Mouse (Mus musculus): Measurements from ENCODE around the gene Exd1. TPM values are rescaled to one million over a fixed set of nuclear protein-coding genes. Genes with fewer than 3 reads are reported as not detected.

Gene Exd1
- 1 to 10 TPM in 1 of 2 experiments, under 1 TPM in 1; 0.95 to 1.3 TPM for total RNA-seq (2021)
- long read RNA-seq, experiment 1, partial matches to known transcripts = 1 of 1 reads
- long read RNA-seq, experiment 1, other reads (novel, unspliced or antisense) = 0 of 1 reads
- long read RNA-seq, experiment 2 = 0 reads

GRCm38 (mm10) chr2:119547522-119548370 is at the start of gene Exd1, which contains the start of gene Chp1:
Exd1 (minus strand) TSS chr2:119547627.
Chp1 (plus strand) TSS chr2:119547697.
- DNase-seq (ENCODE audit: low spot score in 2 of 2) = peak; percentile 98 to 99
- intact Hi-C loops (cut with DNase I) = loop anchor here (2.0 to 10.0 kb wide), 2 partner anchors 47 to 117 kb away; partner anchors contain the start of gene Ndufaf1

DNA sequence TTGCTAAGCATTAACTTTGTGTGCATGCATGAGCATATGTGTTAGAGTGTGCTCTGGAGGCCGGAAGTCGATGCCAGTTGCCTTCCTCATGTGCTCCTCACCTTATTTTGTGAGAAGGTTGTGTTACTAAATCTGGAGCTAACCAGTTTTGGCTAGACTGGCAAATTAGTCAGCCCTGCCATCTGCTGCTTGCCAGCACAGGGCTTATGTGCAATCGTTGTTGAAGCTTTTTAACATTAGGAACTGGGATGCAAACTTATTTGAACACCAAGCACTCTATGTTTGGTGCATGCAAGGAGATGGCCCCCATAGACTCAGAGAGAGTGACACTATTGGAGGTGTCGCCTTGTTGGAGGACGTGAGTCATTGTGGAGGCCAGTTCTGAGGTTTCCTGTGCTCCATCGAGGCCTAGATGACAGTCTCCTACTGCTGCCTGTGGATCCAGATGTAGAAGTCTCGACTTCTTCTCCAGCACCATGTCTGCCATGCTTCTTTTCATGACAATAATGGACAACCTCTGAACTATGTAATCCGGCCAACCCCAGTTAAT is 49.4 kb upstream of the Exd1 start:
- DNase-seq (ENCODE audit: low spot score in 2 of 2) = peak in 1 of 2 experiments; percentile 18
- intact Hi-C loops (cut with DNase I) = no loop called here

GRCm38 (mm10) chr2:119595308-119595707 is 47.9 kb upstream of the Exd1 start:
- intact Hi-C loops (cut with DNase I) = loop anchor here (2.0 kb wide), 1 partner anchor 49 kb away; the partner anchor contains the start of genes Chp1 and Exd1
- DNase-seq (ENCODE audit: low spot score in 2 of 2) = no peak

DNA sequence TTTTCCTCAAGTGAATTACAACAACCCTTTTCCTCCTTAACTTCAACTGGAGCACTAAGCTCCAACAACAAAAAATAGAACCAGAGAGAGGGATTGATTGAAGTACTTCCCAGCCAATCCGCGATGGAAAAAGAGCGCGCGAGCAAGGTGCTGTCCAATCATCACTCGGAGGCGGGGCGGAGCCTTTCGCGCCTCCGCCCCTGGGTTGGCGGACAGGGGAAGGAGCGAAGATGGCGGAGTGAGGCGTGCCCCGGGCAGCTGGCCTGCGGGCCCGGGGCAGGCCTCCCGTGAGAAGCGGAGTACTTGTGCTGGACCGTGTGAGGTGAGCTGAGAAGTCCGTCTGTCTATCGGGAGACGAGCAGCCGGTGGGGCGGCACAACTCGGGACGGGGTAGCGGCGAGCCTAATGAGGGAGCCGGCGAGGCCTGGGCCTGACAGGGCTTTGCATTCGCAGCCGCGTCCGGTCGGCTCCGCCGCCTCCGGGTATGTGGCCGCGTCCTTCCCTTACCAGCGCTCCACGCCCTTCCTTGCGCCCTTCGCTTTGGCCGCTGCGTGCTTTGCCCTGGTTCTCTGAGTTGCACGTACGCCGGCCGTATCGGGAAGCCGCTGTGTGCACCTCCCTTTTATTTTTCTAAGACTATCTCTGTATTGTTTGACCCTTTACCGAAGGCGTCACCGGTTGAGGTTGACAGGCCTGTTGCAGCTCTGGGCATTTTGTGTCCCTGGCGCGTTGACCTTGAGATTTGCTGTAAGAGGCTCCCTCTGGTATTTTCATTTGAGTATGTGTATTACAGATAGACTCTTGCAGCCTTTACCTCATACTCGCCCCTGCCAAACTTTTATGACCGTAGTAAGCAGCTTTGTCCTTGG is 46.9 kb upstream of the Exd1 start:
- intact Hi-C loops (cut with DNase I) = loop anchor here (2.0 kb wide), 1 partner anchor 48 kb away; the partner anchor contains the start of genes Chp1 and Exd1
- peak; percentile 98 to 99 for DNase-seq (ENCODE audit: low spot score in 2 of 2)

DNA sequence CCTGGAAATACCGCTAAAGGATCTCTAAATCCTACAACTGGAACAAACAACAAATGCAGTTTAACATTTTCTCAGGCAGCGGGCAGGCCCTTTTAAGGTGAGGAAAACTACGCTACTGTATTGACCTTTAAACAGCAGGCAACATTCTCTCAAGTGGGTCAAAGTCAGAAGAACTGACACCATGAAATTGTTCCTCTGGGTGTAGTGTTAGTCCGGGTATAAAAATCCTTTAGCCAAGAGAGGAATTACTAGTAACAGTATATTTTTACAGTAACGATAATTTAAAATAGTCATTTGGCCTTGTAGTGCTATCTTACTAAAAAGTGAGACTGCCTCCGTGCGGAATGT is 46.3 kb upstream of the Exd1 start:
- DNase-seq (ENCODE audit: low spot score in 2 of 2) = no peak
- intact Hi-C loops (cut with DNase I) = loop anchor here (2.0 kb wide), 1 partner anchor 47 kb away; the partner anchor contains the start of genes Chp1 and Exd1

DNA sequence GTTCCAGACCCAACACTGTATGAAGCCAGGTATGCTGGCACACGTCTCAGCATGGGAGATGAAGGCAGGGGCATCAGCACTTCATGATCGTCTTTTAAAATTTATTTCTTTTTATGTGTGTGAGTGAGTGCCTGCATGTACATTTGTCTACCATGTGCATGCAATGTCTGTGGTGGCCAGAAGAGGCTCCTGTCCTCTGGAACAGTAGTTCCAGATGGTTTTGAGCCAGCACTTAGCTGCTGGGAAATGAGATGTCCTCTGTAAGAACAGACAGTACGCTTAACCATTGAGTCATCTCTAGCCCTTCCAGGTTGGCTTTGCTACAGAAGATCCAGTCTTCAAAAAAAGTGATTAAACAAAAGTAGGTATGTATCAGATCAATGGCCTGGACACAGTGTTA is 43.8 kb upstream of the Exd1 start:
- peak in 1 of 2 experiments; percentile 38 for DNase-seq (ENCODE audit: low spot score in 2 of 2)
- intact Hi-C loops (cut with DNase I) = no loop called here

DNA sequence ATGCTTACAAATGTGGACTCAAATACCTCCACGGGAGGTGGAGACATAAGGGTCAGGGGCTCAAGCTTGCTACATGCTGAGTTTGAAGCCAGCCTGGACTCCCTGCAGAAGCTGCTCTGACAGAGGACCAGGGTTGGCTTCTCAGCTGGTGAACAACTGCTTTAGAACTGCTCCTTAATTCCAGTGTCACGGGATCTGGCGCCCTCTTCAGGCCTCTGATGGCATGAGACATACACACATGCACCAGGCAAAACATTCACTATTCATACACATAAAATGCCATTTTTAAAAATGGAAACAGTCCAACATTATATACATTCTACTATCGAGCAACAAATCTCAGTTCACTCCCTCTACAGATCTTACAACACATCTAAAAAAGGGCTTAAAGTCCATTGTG is 40.0 kb upstream of the Exd1 start:
- DNase-seq (ENCODE audit: low spot score in 2 of 2) = peak; percentile 35 to 57
- intact Hi-C loops (cut with DNase I) = no loop called here

DNA sequence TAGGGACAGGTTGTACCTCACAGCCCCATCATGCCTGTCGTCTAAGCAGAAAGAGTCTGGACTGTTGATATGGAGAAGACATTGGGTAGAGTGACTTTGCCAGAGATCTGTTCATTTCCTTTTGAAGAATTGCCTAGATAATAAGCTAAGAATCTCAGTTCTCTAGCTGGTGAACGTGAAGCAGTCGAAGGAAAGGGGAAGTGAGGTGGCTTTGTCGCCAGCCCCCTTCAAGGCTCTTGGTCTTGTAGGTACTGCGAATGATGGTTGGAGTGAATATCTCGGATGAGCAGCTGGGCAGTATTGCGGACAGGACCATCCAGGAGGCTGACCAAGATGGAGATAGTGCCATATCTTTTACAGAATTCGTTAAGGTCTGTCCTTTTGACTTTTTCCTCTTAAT is 36.9 kb upstream of the Exd1 start:
- intact Hi-C loops (cut with DNase I) = no loop called here
- DNase-seq (ENCODE audit: low spot score in 2 of 2) = no peak

GRCm38 (mm10) chr2:119583439-119583838 is 36.0 kb upstream of the Exd1 start:
- no peak for DNase-seq (ENCODE audit: low spot score in 2 of 2)
- intact Hi-C loops (cut with DNase I) = no loop called here

- intact Hi-C loops (cut with DNase I) = no loop called here
- DNase-seq (ENCODE audit: low spot score in 2 of 2) = no peak
Observed at GRCm38 (mm10) chr2:119581571-119581970, 34.1 kb upstream of the Exd1 start.

DNA sequence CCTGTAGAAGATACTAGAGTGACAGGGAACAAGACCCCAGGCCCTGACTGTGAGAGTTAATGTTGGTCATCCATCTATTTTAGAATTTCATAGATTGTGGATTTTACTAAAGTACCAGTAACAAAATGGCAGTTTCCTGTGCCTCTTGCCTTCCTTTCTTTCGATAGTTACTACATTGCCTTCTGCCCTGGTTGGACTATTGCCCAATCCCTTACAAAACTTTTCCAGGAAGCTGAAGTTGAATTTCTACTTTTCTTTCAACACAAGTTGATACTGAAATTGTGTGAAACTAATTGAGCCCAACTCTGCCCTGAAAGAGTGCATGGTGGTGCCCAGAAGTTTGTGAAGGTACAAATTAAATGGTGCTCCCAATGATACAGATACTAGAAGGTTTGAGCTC is 25.0 kb upstream of the Exd1 start:
- intact Hi-C loops (cut with DNase I) = no loop called here
- DNase-seq (ENCODE audit: low spot score in 2 of 2) = no peak

GRCm38 (mm10) chr2:119566182-119566855 is 18.9 kb upstream of the Exd1 start:
- DNase-seq (ENCODE audit: low spot score in 2 of 2) = no peak
- intact Hi-C loops (cut with DNase I) = no loop called here

DNA sequence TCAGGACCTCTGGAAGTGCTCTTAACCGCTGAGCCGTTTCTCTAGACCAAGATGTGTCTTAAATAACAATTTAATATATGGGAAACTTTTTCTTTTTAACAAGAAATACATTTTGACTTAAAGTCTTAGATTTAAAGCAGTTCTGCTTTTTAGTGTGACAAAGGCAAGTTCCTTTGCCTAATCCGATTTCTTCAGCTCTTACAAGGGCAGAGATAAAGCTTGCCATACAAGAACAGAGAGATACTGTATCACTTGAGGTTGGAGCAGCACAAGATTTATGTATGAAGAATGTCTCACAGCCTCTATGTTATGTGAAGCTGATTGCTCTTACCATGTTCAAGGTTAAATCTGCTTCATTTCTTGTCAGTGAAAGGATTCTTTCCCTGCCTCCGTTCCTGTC is 17.9 kb upstream of the Exd1 start:
- intact Hi-C loops (cut with DNase I) = no loop called here

GRCm38 (mm10) chr2:119561794-119562193 is 14.4 kb upstream of the Exd1 start:
- DNase-seq (ENCODE audit: low spot score in 2 of 2) = no peak
- intact Hi-C loops (cut with DNase I) = no loop called here

More for the DNA sequence above, 17.9 kb upstream of the Exd1 start:
- no peak for DNase-seq (ENCODE audit: low spot score in 2 of 2)

DNA sequence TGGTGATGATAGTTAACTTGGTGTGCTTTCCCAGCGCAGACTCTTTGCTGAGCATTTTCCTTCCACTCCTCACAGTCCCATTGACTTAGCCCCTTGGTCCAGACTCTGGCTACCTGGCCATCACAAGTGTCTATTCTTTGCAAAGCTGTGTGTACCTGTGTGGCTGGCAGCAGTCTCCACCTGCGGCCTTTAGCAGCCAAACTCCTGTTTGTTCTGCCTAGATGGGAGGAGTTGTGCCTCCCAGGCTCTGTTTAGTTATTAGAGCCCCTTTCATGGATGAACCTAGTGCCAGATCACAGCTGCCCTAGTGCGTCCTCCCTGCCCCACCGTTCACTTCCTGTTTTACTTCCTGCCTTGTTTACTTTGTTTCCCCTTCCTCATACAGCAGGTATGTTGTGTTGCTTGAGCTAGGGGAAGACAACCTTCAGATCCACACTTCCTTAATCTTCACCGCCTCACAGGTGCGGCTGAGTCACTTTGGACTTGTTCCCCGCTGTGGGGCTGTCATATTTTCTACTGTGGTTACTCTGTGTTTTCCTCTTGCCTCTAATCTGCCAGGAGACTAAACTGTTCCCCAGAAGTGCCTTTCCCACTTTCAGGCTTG is 11.4 kb upstream of the Exd1 start:
- intact Hi-C loops (cut with DNase I) = no loop called here
- DNase-seq (ENCODE audit: low spot score in 2 of 2) = no peak

GRCm38 (mm10) chr2:119558039-119558438 is 10.6 kb upstream of the Exd1 start:
- no peak for DNase-seq (ENCODE audit: low spot score in 2 of 2)
- intact Hi-C loops (cut with DNase I) = no loop called here

- DNase-seq (ENCODE audit: low spot score in 2 of 2) = no peak
- intact Hi-C loops (cut with DNase I) = loop anchor here (10.0 kb wide), 1 partner anchor 115 kb away; the partner anchor contains the start of gene Ndufaf1
Observed at GRCm38 (mm10) chr2:119549678-119550077, 2.3 kb upstream of the Exd1 start.

DNA sequence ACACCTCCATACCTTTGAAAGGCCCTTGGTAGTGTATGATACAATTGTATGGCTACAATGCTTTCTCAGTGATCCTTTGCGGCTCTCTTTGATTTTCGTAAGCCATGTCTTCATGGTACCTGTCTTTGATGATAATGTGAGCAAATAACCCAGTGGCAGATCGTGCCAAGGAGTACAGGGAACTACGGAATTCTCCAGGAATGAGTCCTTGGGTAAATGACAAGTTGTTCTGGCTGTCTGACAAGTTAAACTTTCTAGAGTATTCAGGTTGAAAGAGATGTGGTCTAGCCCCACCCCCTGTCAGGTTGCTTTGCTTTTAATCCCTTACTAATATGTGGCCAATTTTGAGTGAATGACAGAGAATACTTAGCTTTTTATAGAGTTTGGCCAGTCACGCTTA is 1.3 kb upstream of the Exd1 start:
- DNase-seq (ENCODE audit: low spot score in 2 of 2) = no peak
- intact Hi-C loops (cut with DNase I) = loop anchor here (10.0 kb wide), 1 partner anchor 116 kb away; the partner anchor contains the start of gene Ndufaf1

DNA sequence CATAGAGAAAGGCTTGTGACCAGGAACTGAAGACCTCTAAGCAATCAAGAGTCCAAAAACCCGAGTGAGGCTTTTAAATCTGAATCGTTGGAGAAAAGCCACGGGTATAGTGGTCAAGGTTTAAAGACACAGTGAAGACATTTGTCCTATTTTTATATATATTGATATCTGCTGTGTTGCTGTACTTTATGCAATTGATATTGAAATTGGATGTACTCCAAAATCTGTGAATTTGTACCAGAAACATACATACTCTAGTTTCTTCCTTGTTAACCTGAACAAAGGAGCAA is 889 bp upstream of the Exd1 start:
- intact Hi-C loops (cut with DNase I) = loop anchor here (10.0 kb wide), 1 partner anchor 116 kb away; the partner anchor contains the start of gene Ndufaf1
- no peak for DNase-seq (ENCODE audit: low spot score in 2 of 2)

Measured in left cerebral cortex, postnatal 14 days (tissue).